Mouse (Mus musculus) myocyte (in vitro differentiated cells): ENCODE results near the gene Ctdnep1. TPM values are rescaled to one million over a fixed set of nuclear protein-coding genes. Genes with fewer than 3 reads are reported as not detected.

Experiments used
- H3K27me3 ChIP-seq: one replicate; pipeline ENCODE4 v1.6.1; 2011; ENCODE audit not compliant: control insufficient read depth, insufficient read depth, insufficient read length
- H3K36me3 ChIP-seq: one replicate; pipeline ENCODE4 v1.6.1; 2011; ENCODE audit not compliant: control insufficient read depth, insufficient read depth
- H3K4me2 ChIP-seq: one replicate; pipeline ENCODE4 v1.6.1; 2011; ENCODE audit warnings: low read depth, control low read depth
- H3K4me3 ChIP-seq: one replicate; pipeline ENCODE4 v1.5.1; 2011; ENCODE audit warnings: mild to moderate bottlenecking, control low read depth, moderate library complexity
- H3K79me2 ChIP-seq: one replicate; pipeline ENCODE4 v1.6.1; 2011; ENCODE audit not compliant: control insufficient read depth, insufficient read depth
- H3ac ChIP-seq: one replicate; pipeline ENCODE4 v1.6.1; 2011; ENCODE audit not compliant: control insufficient read depth, insufficient read length
- CEBPB ChIP-seq: IDR thresholded peaks from 2 replicates; pipeline ENCODE4 v1.6.1; 2011; ENCODE audit warnings: mild to moderate bottlenecking, moderate library complexity; ENCODE audit not compliant: poor library complexity, insufficient read depth, severe bottlenecking
- E2F4 ChIP-seq: IDR thresholded peaks from one replicate; pipeline ENCODE4 v1.6.1; 2011; ENCODE audit warnings: mild to moderate bottlenecking, control low read depth, moderate library complexity; ENCODE audit not compliant: insufficient read depth
- MAX ChIP-seq: IDR thresholded peaks from one replicate; pipeline ENCODE4 v1.6.1; 2011; ENCODE audit warnings: low read depth, mild to moderate bottlenecking, control low read depth
- MYOD1 ChIP-seq, 3 experiments: IDR thresholded peaks; one replicate each; pipeline ENCODE4 v1.6.1; 2011; ENCODE audit warnings: control low read depth in 2 of 3, low read depth in 2 of 3, mild to moderate bottlenecking in 2 of 3, moderate library complexity in 1 of 3; ENCODE audit not compliant: insufficient read length in 2 of 3, control insufficient read depth in 1 of 3
- MYOG ChIP-seq, 3 experiments: IDR thresholded peaks; one replicate each; pipeline ENCODE4 v1.6.1; 2011; ENCODE audit warnings: control low read depth in 2 of 3, low read depth in 2 of 3, mild to moderate bottlenecking in 2 of 3; ENCODE audit not compliant: insufficient read length in 2 of 3, control insufficient read depth in 1 of 3, insufficient read depth in 1 of 3
- POLR2A ChIP-seq: IDR thresholded peaks from one replicate; pipeline ENCODE4 v1.6.1; 2011; ENCODE audit warnings: low read depth, mild to moderate bottlenecking, control low read depth, moderate library complexity; ENCODE audit not compliant: insufficient read length
- POLR2AphosphoS2 ChIP-seq: IDR thresholded peaks from one replicate; pipeline ENCODE4 v1.6.1; 2011; ENCODE audit warnings: low read depth, control low read depth; ENCODE audit not compliant: insufficient read length
- REST ChIP-seq: IDR thresholded peaks from one replicate; pipeline ENCODE4 v1.6.1; 2011; ENCODE audit warnings: mild to moderate bottlenecking, control low read depth, moderate library complexity; ENCODE audit not compliant: insufficient read depth, insufficient read length
- SRF ChIP-seq: IDR thresholded peaks from one replicate; pipeline ENCODE4 v1.6.1; 2011; ENCODE audit warnings: low read depth; ENCODE audit not compliant: control insufficient read depth, insufficient read length
- TCF12 ChIP-seq: IDR thresholded peaks from one replicate; pipeline ENCODE4 v1.6.1; 2011; ENCODE audit warnings: mild to moderate bottlenecking, control low read depth; ENCODE audit not compliant: poor library complexity, insufficient read depth, severe bottlenecking
- TCF3 ChIP-seq: IDR thresholded peaks from one replicate; pipeline ENCODE4 v1.6.1; 2011; ENCODE audit warnings: low read depth, control low read depth; ENCODE audit not compliant: insufficient read length
- USF1 ChIP-seq: IDR thresholded peaks from one replicate; pipeline ENCODE4 v1.6.1; 2011; ENCODE audit warnings: low read depth, mild to moderate bottlenecking, control low read depth, moderate library complexity
- polyA plus RNA-seq: library from polyadenylated mRNA; unstranded; fragments of >200 nt; fragmentation: generic; extraction: Trizol; gene quantifications from one replicate; pipeline ENCODE4 v1.2.1, GENCODE M21; 2012; ENCODE audit warnings: missing spikeins

Gene Ctdnep1
- polyA plus RNA-seq, 1 experiment, result 146 TPM

DNA sequence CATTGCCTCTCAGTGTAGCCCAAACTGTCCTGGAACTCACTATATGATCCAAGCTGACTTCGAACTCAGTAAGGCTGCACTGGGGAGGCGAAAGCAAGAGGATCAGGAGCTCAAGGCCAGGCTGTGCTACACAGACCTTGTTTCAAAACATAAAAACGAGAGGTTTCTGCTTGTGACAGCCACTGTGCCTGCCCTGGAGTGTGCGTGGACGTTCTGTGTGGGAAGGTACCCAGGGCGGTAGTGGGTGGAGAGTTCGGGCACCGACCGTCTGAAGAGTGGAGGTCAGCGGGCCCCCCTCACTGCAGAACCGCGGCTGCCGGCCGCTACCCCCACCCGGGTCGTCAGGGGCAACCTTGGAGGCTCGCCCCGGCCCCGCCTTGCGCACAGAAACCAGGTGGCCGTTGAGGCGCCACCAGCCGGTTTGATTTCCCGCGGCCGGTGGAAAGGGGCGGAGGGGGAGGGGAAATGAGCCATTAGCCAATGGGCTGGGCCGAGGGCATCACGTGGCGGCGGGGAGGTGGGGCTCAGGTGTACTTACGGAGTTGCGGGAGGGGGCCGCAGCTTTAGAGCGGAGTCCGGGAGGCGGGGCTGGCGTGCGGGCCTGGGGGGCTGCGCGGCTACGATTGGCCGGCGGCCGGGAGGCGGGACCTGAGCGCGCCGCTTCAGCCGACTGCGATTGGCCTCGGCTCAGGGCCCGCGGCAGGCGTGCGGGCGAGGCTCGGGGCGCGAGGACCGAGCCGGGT, 45.6 kb upstream of the Ctdnep1 start, which contains the start of gene Ybx2:
Gene Ybx2, plus strand, starts transcription at position 660 of the 743 bp plus-strand sequence.
- H3K79me2 ChIP-seq, result no peaks in the 10 kb centered on the region
- no peak within 1 kb of the TSS for H3K4me3 ChIP-seq
- H3ac ChIP-seq, result peak within 1 kb of the TSS; percentile 6
- peak within 1 kb of the TSS; percentile 90 for H3K4me2 ChIP-seq
- no peaks in the 10 kb centered on the region for H3K36me3 ChIP-seq
- peaks cover 44% of the 10 kb centered on the region for H3K27me3 ChIP-seq
- TF ChIP-seq MYOG (IDR thresholded peaks at IDR 0.05; ENCODE audit: control insufficient read depth in 1 of 3, insufficient read depth in 1 of 3, insufficient read length in 2 of 3, low read depth in 2 of 3) (no peak), POLR2AphosphoS2 (no peak), USF1 (peak; percentile 88), TCF3 (no peak), REST (no peak), MAX (no peak), E2F4 (peak; percentile 90), TCF12 (no peak)

DNA sequence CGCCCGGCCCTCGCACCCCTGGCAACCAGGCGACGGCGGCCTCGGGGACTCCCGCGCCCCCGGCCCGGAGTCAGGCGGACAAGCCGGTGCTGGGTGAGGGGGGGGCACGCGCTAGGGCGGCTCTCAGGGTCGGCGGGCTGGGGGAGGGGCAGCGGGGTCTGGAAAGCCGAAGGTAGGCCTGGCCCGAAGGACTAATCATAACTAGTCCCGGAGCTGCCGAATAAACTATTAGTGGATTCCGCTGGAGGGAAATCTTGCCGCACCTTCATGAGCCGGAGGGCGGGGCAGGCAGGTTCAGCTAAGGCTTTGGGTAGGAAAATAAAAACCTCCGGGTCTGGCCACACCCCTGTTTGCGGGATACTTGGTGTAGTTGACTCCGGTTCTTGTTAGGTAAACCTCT, 44.8 kb upstream of the Ctdnep1 start:
- TF ChIP-seq MYOG (IDR thresholded peaks at IDR 0.05; ENCODE audit: control insufficient read depth in 1 of 3, insufficient read depth in 1 of 3, insufficient read length in 2 of 3, low read depth in 2 of 3), result no peak
- no peak for TF ChIP-seq POLR2AphosphoS2
- TF ChIP-seq TCF12, result no peak
- no peak for TF ChIP-seq REST
- no peak for TF ChIP-seq MAX
- TF ChIP-seq TCF3, result no peak
- no peak for TF ChIP-seq E2F4
- TF ChIP-seq CEBPB, result no peak
- TF ChIP-seq POLR2A, result no peak
- TF ChIP-seq SRF, result no peak
- no peak for TF ChIP-seq MYOD1 (IDR thresholded peaks at IDR 0.05; ENCODE audit: control insufficient read depth in 1 of 3, insufficient read length in 2 of 3, low read depth in 2 of 3)
- Histone ChIP-seq H3K79me2 (no peaks in the 10 kb centered on the region), H3ac (no peak overlapping the region), H3K36me3 (no peaks in the 10 kb centered on the region), H3K4me2 (no peak overlapping the region), H3K4me3 (no peak overlapping the region), H3K27me3 (peaks cover 48% of the 10 kb centered on the region)

- no peak overlapping the region for H3K4me2 ChIP-seq
- no peaks in the 10 kb centered on the region for H3K36me3 ChIP-seq
- H3K79me2 ChIP-seq, result no peaks in the 10 kb centered on the region
- peaks cover 48% of the 10 kb centered on the region for H3K27me3 ChIP-seq
- TF ChIP-seq TCF12 (no peak), TCF3 (no peak), E2F4 (no peak), REST (no peak), MAX (no peak), POLR2A (no peak), USF1 (no peak), MYOD1 (IDR thresholded peaks at IDR 0.05; ENCODE audit: control insufficient read depth in 1 of 3, insufficient read length in 2 of 3, low read depth in 2 of 3) (no peak), CEBPB (no peak), POLR2AphosphoS2 (no peak)
- H3ac ChIP-seq, result no peak overlapping the region
- H3K4me3 ChIP-seq, result no peak overlapping the region
Observed at GRCm38 (mm10) chr11:69936714-69937347, 44.1 kb upstream of the Ctdnep1 start.

DNA sequence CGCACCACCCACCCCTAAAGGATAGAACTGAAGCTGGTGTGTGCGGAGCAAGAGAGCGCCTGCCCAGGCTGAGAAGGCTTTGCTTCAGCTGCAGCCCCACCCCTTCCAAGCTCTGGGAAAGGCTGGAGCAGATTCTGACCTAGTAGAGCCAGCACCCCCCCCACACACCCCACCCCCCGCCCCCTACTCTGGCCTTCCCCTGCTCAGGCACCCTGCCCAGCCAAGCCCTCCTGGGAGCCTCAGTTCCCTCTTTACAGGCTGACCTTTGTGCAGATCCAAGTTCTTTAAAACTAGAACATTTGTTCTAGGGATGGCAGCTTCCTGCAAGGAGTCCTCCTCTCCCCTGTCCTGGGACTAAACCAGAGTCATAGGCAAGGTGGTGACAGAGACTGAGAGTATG, 43.6 kb upstream of the Ctdnep1 start:
- TF ChIP-seq E2F4 (no peak), USF1 (no peak), POLR2A (no peak), TCF12 (no peak), TCF3 (no peak), MAX (no peak), REST (no peak), MYOG (IDR thresholded peaks at IDR 0.05; ENCODE audit: control insufficient read depth in 1 of 3, insufficient read depth in 1 of 3, insufficient read length in 2 of 3, low read depth in 2 of 3) (no peak)
- Histone ChIP-seq H3K79me2 (no peaks in the 10 kb centered on the region), H3K36me3 (no peaks in the 10 kb centered on the region), H3K4me3 (no peak overlapping the region), H3K27me3 (peaks cover 48% of the 10 kb centered on the region), H3ac (no peak overlapping the region), H3K4me2 (no peak overlapping the region)
